Mouse (Mus musculus): ENCODE measurements around the gene Xrra1. TPM values are rescaled to one million over a fixed set of nuclear protein-coding genes. Genes with fewer than 3 reads are reported as not detected.

Xrra1 gene
- polyA plus RNA-seq, 1 experiment from 2014 or later: 0.07 TPM

- ATAC-seq: no peak
- no peak for DNase-seq
- Histone ChIP-seq H3K4me3 (ENCODE audit: low read depth, low read length) (no peak overlapping the region), H3K9ac (replicated peaks) (no peak overlapping the region), H3K4me1 (ENCODE audit: insufficient read depth) (no peaks in the 10 kb centered on the region), H3K4me2 (ENCODE audit: low read depth, low read length) (no peak overlapping the region), H3K27ac (ENCODE audit: low read depth) (no peak overlapping the region), H3K36me3 (replicated peaks; ENCODE audit: insufficient read depth, low read length) (peaks cover 50% of the 10 kb centered on the region), H3K9me3 (ENCODE audit: low read length) (no peaks in the 10 kb centered on the region), H3K27me3 (ENCODE audit: insufficient read depth, low read length) (no peaks in the 10 kb centered on the region)
- TF ChIP-seq CTCF (IDR thresholded peaks at IDR 0.05; ENCODE audit: low read depth) (no peak), EP300 (IDR thresholded peaks at IDR 0.05; ENCODE audit: low read depth) (no peak)
- WGBS (ENCODE audit: insufficient replicate concordance): 94% methylated on average over 3 of the region's 3 CpGs
Observed at GRCm38 (mm10) chr7:99945939-99946338, 87.0 kb downstream of the Xrra1 start.

GRCm38 (mm10) chr7:99946356-99946755 lies 87.4 kb downstream of the Xrra1 start:
- Histone ChIP-seq H3K4me3 (ENCODE audit: low read depth, low read length) (no peak overlapping the region), H3K9ac (replicated peaks) (no peak overlapping the region), H3K36me3 (replicated peaks; ENCODE audit: insufficient read depth, low read length) (peaks cover 47% of the 10 kb centered on the region), H3K4me2 (ENCODE audit: low read depth, low read length) (no peak overlapping the region), H3K9me3 (ENCODE audit: low read length) (no peaks in the 10 kb centered on the region), H3K27ac (ENCODE audit: low read depth) (no peak overlapping the region), H3K4me1 (ENCODE audit: insufficient read depth) (no peaks in the 10 kb centered on the region), H3K27me3 (ENCODE audit: insufficient read depth, low read length) (no peaks in the 10 kb centered on the region)
- DNase-seq: no peak
- WGBS (ENCODE audit: insufficient replicate concordance): 49% methylated on average over 4 of the region's 4 CpGs
- no peak for ATAC-seq
- TF ChIP-seq EP300 (IDR thresholded peaks at IDR 0.05; ENCODE audit: low read depth) (no peak), CTCF (IDR thresholded peaks at IDR 0.05; ENCODE audit: low read depth) (no peak)

- no peak overlapping the region for H3K27ac ChIP-seq (ENCODE audit: low read depth)
- H3K4me3 ChIP-seq (ENCODE audit: low read depth, low read length): no peak overlapping the region
- no peaks in the 10 kb centered on the region for H3K4me1 ChIP-seq (ENCODE audit: insufficient read depth)
- H3K36me3 ChIP-seq (replicated peaks; ENCODE audit: insufficient read depth, low read length): peaks cover 46% of the 10 kb centered on the region
- WGBS (ENCODE audit: insufficient replicate concordance): 73% methylated on average over 9 of the region's 9 CpGs
- H3K9me3 ChIP-seq (ENCODE audit: low read length): no peaks in the 10 kb centered on the region
- TF ChIP-seq EP300 (IDR thresholded peaks at IDR 0.05; ENCODE audit: low read depth): no peak
- no peak for TF ChIP-seq CTCF (IDR thresholded peaks at IDR 0.05; ENCODE audit: low read depth)
- ATAC-seq: no peak
- no peaks in the 10 kb centered on the region for H3K27me3 ChIP-seq (ENCODE audit: insufficient read depth, low read length)
- no peak overlapping the region for H3K4me2 ChIP-seq (ENCODE audit: low read depth, low read length)
- no peak overlapping the region for H3K9ac ChIP-seq (replicated peaks)
- DNase-seq: no peak
Observed at GRCm38 (mm10) chr7:99947329-99947728, 88.4 kb downstream of the Xrra1 start.

GRCm38 (mm10) chr7:99953442-99954098 lies 94.7 kb downstream of the Xrra1 start:
- H3K27me3 ChIP-seq (ENCODE audit: insufficient read depth, low read length): no peaks in the 10 kb centered on the region
- no peak overlapping the region for H3K4me2 ChIP-seq (ENCODE audit: low read depth, low read length)
- no peak overlapping the region for H3K9ac ChIP-seq (replicated peaks)
- TF ChIP-seq CTCF (IDR thresholded peaks at IDR 0.05; ENCODE audit: low read depth): no peak
- no peak for TF ChIP-seq EP300 (IDR thresholded peaks at IDR 0.05; ENCODE audit: low read depth)
- DNase-seq (no peak), ATAC-seq (no peak)
- no peaks in the 10 kb centered on the region for H3K9me3 ChIP-seq (ENCODE audit: low read length)
- 70% methylated on average over 6 of the region's 6 CpGs for WGBS (ENCODE audit: insufficient replicate concordance)
- H3K27ac ChIP-seq (ENCODE audit: low read depth): no peak overlapping the region
- H3K36me3 ChIP-seq (replicated peaks; ENCODE audit: insufficient read depth, low read length): peaks cover 14% of the 10 kb centered on the region
- H3K4me3 ChIP-seq (ENCODE audit: low read depth, low read length): no peak overlapping the region
- peaks cover 3% of the 10 kb centered on the region; the same call in 1 of the 2 replicates for H3K4me1 ChIP-seq (ENCODE audit: insufficient read depth)

- H3K4me2 ChIP-seq (ENCODE audit: low read depth, low read length): no peak overlapping the region
- no peak overlapping the region for H3K4me3 ChIP-seq (ENCODE audit: low read depth, low read length)
- H3K27me3 ChIP-seq (ENCODE audit: insufficient read depth, low read length): no peaks in the 10 kb centered on the region
- ATAC-seq: no peak
- 89% methylated on average over 8 of the region's 8 CpGs for WGBS (ENCODE audit: insufficient replicate concordance)
- DNase-seq: no peak
- no peak overlapping the region for H3K27ac ChIP-seq (ENCODE audit: low read depth)
- TF ChIP-seq EP300 (IDR thresholded peaks at IDR 0.05; ENCODE audit: low read depth) (no peak), CTCF (IDR thresholded peaks at IDR 0.05; ENCODE audit: low read depth) (no peak)
- peaks cover 10% of the 10 kb centered on the region for H3K36me3 ChIP-seq (replicated peaks; ENCODE audit: insufficient read depth, low read length)
- H3K4me1 ChIP-seq (ENCODE audit: insufficient read depth): peaks cover 3% of the 10 kb centered on the region; the same call in 1 of the 2 replicates
- no peak overlapping the region for H3K9ac ChIP-seq (replicated peaks)
- H3K9me3 ChIP-seq (ENCODE audit: low read length): no peaks in the 10 kb centered on the region
Observed at GRCm38 (mm10) chr7:99954212-99954611, 95.3 kb downstream of the Xrra1 start.

GRCm38 (mm10) chr7:99956095-99956494 lies 97.2 kb downstream of the Xrra1 start:
- no peaks in the 10 kb centered on the region for H3K27me3 ChIP-seq (ENCODE audit: insufficient read depth, low read length)
- WGBS (ENCODE audit: insufficient replicate concordance): 95% methylated on average over 7 of the region's 7 CpGs

More at GRCm38 (mm10) chr7:99956095-99956494, 97.2 kb downstream of the Xrra1 start:
- Histone ChIP-seq H3K36me3 (replicated peaks; ENCODE audit: insufficient read depth, low read length) (peaks cover 7% of the 10 kb centered on the region), H3K9ac (replicated peaks) (no peak overlapping the region), H3K4me1 (ENCODE audit: insufficient read depth) (peaks cover 8% of the 10 kb centered on the region), H3K27ac (ENCODE audit: low read depth) (no peak overlapping the region), H3K4me2 (ENCODE audit: low read depth, low read length) (no peak overlapping the region), H3K4me3 (ENCODE audit: low read depth, low read length) (no peak overlapping the region), H3K9me3 (ENCODE audit: low read length) (no peaks in the 10 kb centered on the region)
- DNase-seq (no peak), ATAC-seq (no peak)
- TF ChIP-seq EP300 (IDR thresholded peaks at IDR 0.05; ENCODE audit: low read depth): no peak
- no peak for TF ChIP-seq CTCF (IDR thresholded peaks at IDR 0.05; ENCODE audit: low read depth)
